Mouse (Mus musculus) limb, embryonic 13.5 days (tissue): ENCODE measurements at regions not wholly inside any gene's neighbourhood (a gene's known extent, or its start where the extent isn't known, plus 50 kb on each side); places are given as distances from the start of the nearest gene placed in this dataset.

Source experiments
- ATAC-seq: fragments of 200-750 bp; cut with Nextera tagmentation; 2 replicates; pipeline ENCODE4 v1.8.0; 2017; ENCODE audit warnings: low read depth, moderate number of reproducible peaks, moderate TSS enrichment; ENCODE audit not compliant: low FRiP score
- H3K27ac ChIP-seq: fragments of 300-500 bp; sonication (generic); 2 replicates; pipeline ENCODE4 v1.5.1; 2015; ENCODE audit warnings: inconsistent platforms, mild to moderate bottlenecking, moderate library complexity
- H3K27me3 ChIP-seq: fragments of 300-500 bp; sonication (generic); 2 replicates; pipeline ENCODE4 v1.6.1; 2015; ENCODE audit warnings: mild to moderate bottlenecking, inconsistent platforms
- H3K36me3 ChIP-seq: fragments of 300-500 bp; sonication (generic); 2 replicates; pipeline ENCODE4 v1.6.1; 2015; ENCODE audit warnings: inconsistent platforms, mild to moderate bottlenecking, moderate library complexity
- H3K4me1 ChIP-seq: fragments of 300-500 bp; sonication (generic); 2 replicates; pipeline ENCODE4 v1.6.1; 2015; ENCODE audit warnings: inconsistent platforms
- H3K4me2 ChIP-seq: fragments of 300-500 bp; sonication (generic); replicated peaks from 2 replicates; pipeline ENCODE4 v1.6.1; 2015; ENCODE audit warnings: inconsistent platforms, mild to moderate bottlenecking, moderate library complexity
- H3K4me3 ChIP-seq: fragments of 300-500 bp; sonication (generic); 2 replicates; pipeline ENCODE4 v1.5.1; 2015; ENCODE audit warnings: moderate library complexity, mild to moderate bottlenecking, inconsistent platforms
- H3K9ac ChIP-seq: fragments of 300-500 bp; sonication (generic); 2 replicates; pipeline ENCODE4 v1.6.1; 2015; ENCODE audit warnings: mild to moderate bottlenecking, inconsistent platforms
- H3K9me3 ChIP-seq: fragments of 300-500 bp; sonication (generic); 2 replicates; pipeline ENCODE4 v1.6.1; 2016; ENCODE audit warnings: inconsistent platforms
- WGBS: fragments of 180-500 bp; shearing (Covaris S2); methylation state at CpG from one replicate; pipeline ENCODE4 v1.1.7; 2015; 5-methylcytosine and 5-hydroxymethylcytosine counted together

- peak; percentile 68; the same call in 1 of the 2 replicates for ATAC-seq
- Histone ChIP-seq H3K9ac (no peak overlapping the region), H3K9me3 (no peaks in the 10 kb centered on the region), H3K4me3 (no peak overlapping the region), H3K27ac (no peak overlapping the region), H3K36me3 (no peaks in the 10 kb centered on the region), H3K4me1 (peaks cover 47% of the 10 kb centered on the region), H3K4me2 (no peak overlapping the region), H3K27me3 (no peaks in the 10 kb centered on the region)
- 42% methylated on average over 3 of the region's 3 CpGs for WGBS
Observed at GRCm38 (mm10) chr7:67444523-67444942, 71.9 kb upstream of the Mef2a start.

GRCm38 (mm10) chr7:67443666-67444065 is 71.0 kb upstream of the Mef2a start:
- Histone ChIP-seq H3K36me3 (no peaks in the 10 kb centered on the region), H3K9ac (no peak overlapping the region), H3K27ac (no peak overlapping the region), H3K4me2 (peak overlapping the region; percentile 49), H3K9me3 (no peaks in the 10 kb centered on the region), H3K4me1 (peaks cover 47% of the 10 kb centered on the region), H3K4me3 (no peak overlapping the region), H3K27me3 (no peaks in the 10 kb centered on the region)
- ATAC-seq = no peak
- WGBS = 74% methylated on average over 3 of the region's 3 CpGs

- Histone ChIP-seq H3K9me3 (no peaks in the 10 kb centered on the region), H3K27me3 (no peaks in the 10 kb centered on the region), H3K9ac (peak overlapping the region; percentile 45), H3K36me3 (no peaks in the 10 kb centered on the region), H3K4me2 (peak overlapping the region; percentile 49), H3K4me1 (peaks cover 47% of the 10 kb centered on the region), H3K4me3 (no peak overlapping the region; the same call in 1 of the 2 replicates), H3K27ac (peak overlapping the region; percentile 69)
- 23% methylated on average over 12 of the region's 12 CpGs for WGBS
- ATAC-seq = peak; percentile 42
Observed at GRCm38 (mm10) chr7:67443001-67443555, 70.4 kb upstream of the Mef2a start.

GRCm38 (mm10) chr7:67442284-67442683 is 69.6 kb upstream of the Mef2a start:
- Histone ChIP-seq H3K4me1 (peaks cover 47% of the 10 kb centered on the region), H3K9ac (no peak overlapping the region), H3K9me3 (no peaks in the 10 kb centered on the region), H3K27ac (peak overlapping the region; percentile 69; the same call in 1 of the 2 replicates), H3K4me3 (no peak overlapping the region), H3K36me3 (no peaks in the 10 kb centered on the region), H3K4me2 (0 out of 2 replicates have a peak overlapping the region, but pooled peaks have one; percentile 49), H3K27me3 (no peaks in the 10 kb centered on the region)
- WGBS = 31% methylated on average over 7 of the region's 7 CpGs
- no peak for ATAC-seq

- Histone ChIP-seq H3K27me3 (no peaks in the 10 kb centered on the region), H3K9me3 (no peaks in the 10 kb centered on the region), H3K4me1 (peaks cover 44% of the 10 kb centered on the region), H3K4me3 (no peak overlapping the region), H3K36me3 (no peaks in the 10 kb centered on the region), H3K4me2 (no peak overlapping the region), H3K27ac (no peak overlapping the region), H3K9ac (no peak overlapping the region)
- no peak for ATAC-seq
- WGBS = 91% methylated on average over 8 of the region's 8 CpGs
Observed at GRCm38 (mm10) chr7:67440806-67441205, 68.1 kb upstream of the Mef2a start.

GRCm38 (mm10) chr7:67437216-67438006 is 64.8 kb upstream of the Mef2a start:
- Histone ChIP-seq H3K9ac (no peak overlapping the region), H3K36me3 (no peaks in the 10 kb centered on the region), H3K27me3 (no peaks in the 10 kb centered on the region), H3K27ac (no peak overlapping the region), H3K4me2 (no peak overlapping the region), H3K4me1 (peaks cover 15% of the 10 kb centered on the region), H3K9me3 (no peaks in the 10 kb centered on the region), H3K4me3 (no peak overlapping the region)
- 81% methylated on average over 8 of the region's 8 CpGs for WGBS
- ATAC-seq = no peak

- H3K9me3 ChIP-seq = no peaks in the 10 kb centered on the region
- H3K4me2 ChIP-seq = no peak overlapping the region
- no peak overlapping the region for H3K4me3 ChIP-seq
- no peaks in the 10 kb centered on the region for H3K27me3 ChIP-seq
- ATAC-seq = peak; percentile 71
- H3K4me1 ChIP-seq = peaks cover 11% of the 10 kb centered on the region
- 66% methylated on average over 11 of the region's 11 CpGs for WGBS
- no peaks in the 10 kb centered on the region for H3K36me3 ChIP-seq
- H3K27ac ChIP-seq = peak overlapping the region; percentile 44; the same call in 1 of the 2 replicates
- H3K9ac ChIP-seq = no peak overlapping the region
Observed at GRCm38 (mm10) chr7:67435643-67436339, 63.1 kb upstream of the Mef2a start.

- no peaks in the 10 kb centered on the region for H3K27me3 ChIP-seq
- H3K4me3 ChIP-seq = no peak overlapping the region
- peaks cover 6% of the 10 kb centered on the region for H3K4me1 ChIP-seq
- H3K27ac ChIP-seq = no peak overlapping the region
- no peak for ATAC-seq
- no peak overlapping the region for H3K4me2 ChIP-seq
- H3K36me3 ChIP-seq = no peaks in the 10 kb centered on the region
- H3K9ac ChIP-seq = no peak overlapping the region
- H3K9me3 ChIP-seq = no peaks in the 10 kb centered on the region
- 75% methylated on average over 7 of the region's 7 CpGs for WGBS
Observed at GRCm38 (mm10) chr7:67430987-67431386, 58.3 kb upstream of the Mef2a start.

- ATAC-seq = no peak
- Histone ChIP-seq H3K4me1 (no peaks in the 10 kb centered on the region), H3K27me3 (no peaks in the 10 kb centered on the region), H3K4me3 (no peak overlapping the region), H3K9me3 (no peaks in the 10 kb centered on the region), H3K9ac (no peak overlapping the region), H3K4me2 (no peak overlapping the region), H3K27ac (no peak overlapping the region), H3K36me3 (no peaks in the 10 kb centered on the region)
- WGBS = 75% methylated on average over 4 of the region's 4 CpGs
Observed at GRCm38 (mm10) chr7:67430041-67430440, 57.4 kb upstream of the Mef2a start.

GRCm38 (mm10) chr7:67429008-67429873 is 56.6 kb upstream of the Mef2a start:
- Histone ChIP-seq H3K4me1 (no peaks in the 10 kb centered on the region), H3K9me3 (no peaks in the 10 kb centered on the region), H3K4me2 (no peak overlapping the region), H3K4me3 (no peak overlapping the region), H3K36me3 (no peaks in the 10 kb centered on the region), H3K27me3 (no peaks in the 10 kb centered on the region), H3K9ac (no peak overlapping the region), H3K27ac (no peak overlapping the region)
- WGBS = 93% methylated on average over 28 of the region's 28 CpGs
- no peak for ATAC-seq

- no peak overlapping the region for H3K4me2 ChIP-seq
- no peaks in the 10 kb centered on the region for H3K27me3 ChIP-seq
- no peaks in the 10 kb centered on the region for H3K4me1 ChIP-seq
- H3K4me3 ChIP-seq = no peak overlapping the region
- no peak overlapping the region for H3K9ac ChIP-seq
- no peaks in the 10 kb centered on the region for H3K9me3 ChIP-seq
- no peak for ATAC-seq
- H3K27ac ChIP-seq = no peak overlapping the region
- WGBS = 88% methylated on average over 3 of the region's 3 CpGs
- no peaks in the 10 kb centered on the region for H3K36me3 ChIP-seq
Observed at GRCm38 (mm10) chr7:67428388-67428787, 55.7 kb upstream of the Mef2a start.
